Mouse (Mus musculus): ENCODE measurements at regions not wholly inside any gene's neighbourhood (a gene's known extent, or its start where the extent isn't known, plus 50 kb on each side); places are given as distances from the start of the nearest gene placed in this dataset.

DNA sequence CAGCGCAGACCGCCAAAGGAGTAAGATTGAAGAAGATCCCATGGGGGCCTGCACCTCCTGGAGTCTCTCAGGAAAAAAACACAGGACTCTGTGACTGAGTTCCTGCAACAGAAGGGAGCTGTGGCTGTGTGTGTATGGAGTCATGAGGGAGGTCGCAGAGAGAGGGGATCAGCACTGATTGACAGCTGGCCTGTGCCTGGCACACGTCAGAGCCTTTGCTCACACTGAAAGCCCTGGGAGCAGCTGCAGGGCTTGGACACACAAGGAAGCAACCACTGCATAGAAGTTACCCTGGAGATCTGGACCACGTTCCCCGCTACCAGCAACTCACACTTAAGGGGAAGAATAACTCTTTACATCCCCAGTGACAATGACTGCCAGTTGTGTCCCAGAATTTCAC lies 92.3 kb upstream of the Lgalsl start:
- no peak for DNase-seq (ENCODE audit: low spot score)

DNA sequence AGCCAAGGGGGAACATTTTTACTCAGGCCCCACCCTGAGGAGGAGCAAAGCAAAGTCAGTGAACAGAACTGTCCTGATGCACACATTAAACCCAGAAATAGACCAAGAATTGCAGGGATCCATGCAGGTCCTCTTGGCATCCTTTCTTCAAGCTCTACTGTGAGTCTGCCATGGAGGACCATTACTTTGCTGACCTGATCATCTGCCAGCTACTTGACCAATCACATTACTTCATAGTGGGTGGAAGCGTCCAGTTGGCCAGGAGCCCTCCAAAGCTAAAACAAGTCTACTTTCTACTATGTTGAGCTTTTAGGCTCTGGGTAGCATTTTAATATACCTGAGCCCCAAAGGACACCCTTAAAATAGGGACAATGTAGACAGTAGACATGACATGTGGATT lies 98.6 kb upstream of the Lgalsl start:
- DNase-seq (ENCODE audit: low spot score): no peak

- DNase-seq (ENCODE audit: low spot score): no peak
Observed at GRCm38 (mm10) chr11:20930045-20930444, 99.2 kb upstream of the Lgalsl start.

GRCm38 (mm10) chr11:20930573-20930972 lies 99.7 kb upstream of the Lgalsl start:
- DNase-seq (ENCODE audit: low spot score): no peak

DNA sequence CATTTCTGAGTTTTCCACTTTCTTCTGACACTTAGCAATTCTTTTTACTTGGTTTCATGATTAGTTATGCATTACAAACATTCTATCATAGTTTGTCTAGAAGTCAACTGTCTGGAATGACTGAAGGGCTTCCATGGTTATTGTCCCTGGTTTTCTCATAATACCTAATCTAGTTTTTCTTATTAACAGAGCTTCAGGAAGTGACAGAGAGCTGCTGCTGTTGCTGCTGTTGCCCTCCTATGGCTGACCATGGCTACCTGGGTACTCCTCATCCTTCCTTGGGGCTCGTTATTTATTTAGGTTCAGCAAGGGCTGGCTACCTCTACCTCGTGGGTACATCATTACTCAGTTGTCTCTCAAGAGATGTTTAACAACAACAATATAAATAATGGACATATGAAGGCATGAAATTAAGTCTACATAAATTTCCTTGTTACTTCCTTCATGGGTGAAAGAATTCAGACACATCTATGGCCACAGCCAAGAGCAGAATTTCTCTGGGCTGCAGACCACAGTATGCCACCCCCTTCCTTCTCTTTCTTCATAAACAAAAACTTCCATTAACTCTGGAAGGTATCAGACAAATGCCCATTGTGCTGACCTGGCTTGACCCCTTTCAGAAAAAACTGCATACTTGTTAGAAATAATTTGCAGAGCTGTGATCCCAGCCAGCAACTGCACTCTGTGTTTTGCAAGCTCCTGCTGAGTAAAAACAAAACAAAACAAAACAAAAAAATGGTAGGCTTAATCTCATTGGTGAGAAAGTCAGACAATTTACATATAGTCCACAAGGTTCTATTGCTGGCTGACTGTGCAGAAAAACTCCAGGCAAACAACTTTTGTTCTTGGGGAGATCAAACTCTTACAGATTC lies 103.6 kb upstream of the Lgalsl start:
- no peak for DNase-seq (ENCODE audit: low spot score)

DNA sequence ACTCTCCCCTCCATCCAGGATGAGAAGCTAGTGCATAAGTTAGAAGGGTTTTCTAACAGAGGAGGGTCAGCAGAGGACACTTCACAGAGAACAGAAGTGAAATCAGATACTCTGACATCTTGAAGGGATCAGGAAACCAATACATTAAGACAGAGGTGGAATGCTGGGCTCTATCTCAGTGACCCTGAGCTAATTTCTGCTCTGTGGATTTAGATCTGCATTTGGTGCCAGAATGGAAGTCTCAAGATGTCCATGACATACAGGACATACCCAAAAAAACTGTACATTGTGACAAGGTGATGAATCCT lies 104.2 kb upstream of the Lgalsl start:
- no peak for DNase-seq (ENCODE audit: low spot score)

GRCm38 (mm10) chr11:20935910-20936309 lies 105.1 kb upstream of the Lgalsl start:
- no peak for DNase-seq (ENCODE audit: low spot score)

GRCm38 (mm10) chr11:20936996-20937395 lies 106.1 kb upstream of the Lgalsl start:
- no peak for DNase-seq (ENCODE audit: low spot score)

GRCm38 (mm10) chr11:20937942-20938341 lies 107.1 kb upstream of the Lgalsl start:
- DNase-seq (ENCODE audit: low spot score): no peak

DNA sequence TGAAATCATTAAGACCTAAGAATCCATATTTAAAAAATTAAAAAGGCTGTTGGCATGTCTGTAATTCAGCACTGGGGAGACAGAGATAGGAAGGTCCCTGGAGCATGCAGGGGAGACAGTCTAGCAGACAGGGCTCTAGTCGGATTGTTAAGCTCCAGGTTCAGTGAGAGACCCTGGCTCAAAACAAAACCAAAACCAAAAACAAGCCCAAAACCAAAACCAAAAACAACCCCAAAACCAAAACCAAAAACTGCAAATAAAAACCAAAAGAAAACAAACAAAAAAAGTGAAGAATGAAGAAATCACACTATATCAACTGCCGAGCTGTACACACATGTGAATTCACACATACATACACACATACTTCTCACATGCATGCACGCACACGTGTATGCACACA lies 108.8 kb upstream of the Lgalsl start:
- no peak for DNase-seq (ENCODE audit: low spot score)

- no peak for DNase-seq (ENCODE audit: low spot score)
Observed at GRCm38 (mm10) chr11:20941546-20941945, 110.7 kb upstream of the Lgalsl start.

DNA sequence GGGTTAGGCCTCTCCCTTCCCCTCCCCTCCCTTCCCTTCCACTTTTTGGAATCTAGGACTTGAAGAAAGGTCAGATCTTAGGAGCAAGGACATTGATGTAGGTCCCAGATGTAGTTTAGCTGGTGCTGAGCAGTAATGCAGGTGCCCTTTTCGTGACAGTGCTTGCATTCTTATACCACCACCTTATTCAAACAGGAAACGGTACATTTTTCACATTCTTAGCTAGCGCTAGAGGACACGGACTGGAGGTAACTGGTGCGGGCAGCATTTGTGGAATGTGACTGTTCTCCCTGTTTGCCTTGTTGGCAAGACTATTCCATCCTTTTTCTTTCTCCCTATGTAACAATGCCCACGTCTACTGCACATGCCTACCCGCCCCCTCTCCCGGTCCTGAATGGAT lies 124.7 kb upstream of the Lgalsl start:
- DNase-seq (ENCODE audit: low spot score): no peak

DNA sequence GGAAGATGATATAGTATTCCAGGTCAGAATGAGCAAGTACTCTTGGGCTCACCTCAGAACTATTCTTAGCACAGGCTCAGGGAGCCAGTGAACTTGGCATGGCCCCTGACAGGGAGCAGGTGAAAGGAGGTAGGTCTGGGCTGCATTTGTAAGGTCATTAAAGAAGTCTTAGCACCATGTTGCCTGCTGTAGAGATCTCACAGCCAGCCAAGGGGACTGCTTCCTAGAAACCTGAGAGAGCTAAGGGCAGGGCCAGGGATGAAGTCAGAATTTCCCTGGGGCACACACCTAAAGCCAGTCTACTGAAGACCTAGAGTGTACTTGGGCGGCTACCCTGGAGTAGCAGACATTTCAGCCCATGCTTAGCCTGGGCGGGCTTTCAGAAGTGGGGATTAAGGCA lies 126.9 kb upstream of the Lgalsl start:
- no peak for DNase-seq (ENCODE audit: low spot score)

DNA sequence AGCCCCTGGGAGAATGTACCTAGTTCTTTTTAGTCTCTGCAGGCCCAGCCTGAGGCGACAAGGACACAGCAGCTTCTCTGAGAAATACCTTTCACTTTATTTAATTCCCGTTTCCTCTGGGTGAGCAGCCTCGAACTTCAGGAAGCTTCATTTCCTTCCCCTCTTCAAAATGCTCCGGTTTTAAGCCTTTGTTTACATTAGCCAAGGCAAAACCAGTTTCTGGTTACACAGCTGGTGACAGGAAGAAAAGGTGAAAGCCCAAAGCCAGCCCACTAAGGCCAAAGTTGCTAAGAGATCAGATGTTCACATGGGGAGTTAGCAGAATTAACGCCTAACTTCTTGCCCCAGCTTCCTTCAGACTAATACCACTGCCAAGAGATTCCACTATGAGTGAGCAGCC lies 127.4 kb upstream of the Lgalsl start:
- DNase-seq (ENCODE audit: low spot score): peak; percentile 9

DNA sequence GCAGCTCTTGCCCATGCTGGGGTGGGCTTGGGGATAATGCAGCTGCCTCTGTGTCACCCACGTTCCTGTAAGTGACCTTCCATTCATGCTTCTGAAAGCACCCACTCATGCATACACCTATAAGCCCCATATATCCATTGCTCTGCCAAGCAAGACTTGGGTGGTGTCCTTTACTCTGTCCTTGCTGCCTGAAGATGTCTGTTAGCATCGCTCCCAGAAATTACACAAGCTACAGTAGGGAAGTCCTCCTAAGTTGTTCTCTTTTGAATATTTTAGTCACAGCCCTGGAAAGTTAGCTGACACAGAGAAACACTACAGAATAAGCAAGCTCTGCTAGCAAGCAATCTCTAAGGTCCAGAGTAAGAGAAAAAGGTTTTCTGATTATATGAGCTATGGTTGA lies 129.2 kb upstream of the Lgalsl start:
- DNase-seq (ENCODE audit: low spot score): no peak

DNA sequence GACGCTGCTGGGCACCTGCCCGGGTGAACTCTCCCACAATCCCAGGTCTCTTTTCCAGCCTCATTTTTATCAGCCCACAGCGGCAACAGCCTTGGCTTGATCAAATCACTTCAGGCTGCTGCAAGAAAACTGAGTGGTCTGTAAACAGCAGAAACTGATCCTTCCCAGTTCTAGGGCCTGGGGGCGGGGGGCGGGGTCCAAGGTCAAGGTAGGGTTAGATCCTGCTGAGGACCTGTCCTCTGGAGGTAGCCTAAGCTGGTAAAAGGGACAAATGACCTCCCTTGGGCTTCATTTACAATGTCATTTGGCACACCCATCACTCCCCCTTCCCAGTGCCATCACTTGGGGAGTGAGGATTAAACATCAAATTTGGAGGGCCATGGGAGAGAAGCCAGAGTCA lies 129.9 kb upstream of the Lgalsl start:
- no peak for DNase-seq (ENCODE audit: low spot score)

DNA sequence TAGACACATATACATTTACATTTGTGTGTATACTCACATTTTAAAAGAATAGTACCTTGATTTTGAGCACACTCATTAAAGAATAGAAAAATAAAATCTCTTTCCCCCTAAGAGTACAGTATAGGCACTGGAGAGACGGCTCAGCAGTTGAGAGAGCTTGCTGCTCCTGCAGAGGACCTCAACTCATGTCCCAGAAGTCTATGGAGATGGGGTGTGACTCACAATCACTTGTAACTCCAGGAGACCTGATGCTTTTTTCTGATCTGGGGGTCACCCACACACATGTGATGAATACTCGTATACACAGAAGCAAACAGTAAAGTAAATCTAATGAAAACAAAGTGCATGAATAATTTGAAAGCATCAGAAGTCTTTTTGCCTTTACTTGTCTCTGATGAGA lies 129.5 kb upstream of the Peli1 start:
- DNase-seq (ENCODE audit: low spot score): no peak

- no peak for DNase-seq (ENCODE audit: low spot score)
Observed at GRCm38 (mm10) chr11:20965575-20966239, 125.4 kb upstream of the Peli1 start.

DNA sequence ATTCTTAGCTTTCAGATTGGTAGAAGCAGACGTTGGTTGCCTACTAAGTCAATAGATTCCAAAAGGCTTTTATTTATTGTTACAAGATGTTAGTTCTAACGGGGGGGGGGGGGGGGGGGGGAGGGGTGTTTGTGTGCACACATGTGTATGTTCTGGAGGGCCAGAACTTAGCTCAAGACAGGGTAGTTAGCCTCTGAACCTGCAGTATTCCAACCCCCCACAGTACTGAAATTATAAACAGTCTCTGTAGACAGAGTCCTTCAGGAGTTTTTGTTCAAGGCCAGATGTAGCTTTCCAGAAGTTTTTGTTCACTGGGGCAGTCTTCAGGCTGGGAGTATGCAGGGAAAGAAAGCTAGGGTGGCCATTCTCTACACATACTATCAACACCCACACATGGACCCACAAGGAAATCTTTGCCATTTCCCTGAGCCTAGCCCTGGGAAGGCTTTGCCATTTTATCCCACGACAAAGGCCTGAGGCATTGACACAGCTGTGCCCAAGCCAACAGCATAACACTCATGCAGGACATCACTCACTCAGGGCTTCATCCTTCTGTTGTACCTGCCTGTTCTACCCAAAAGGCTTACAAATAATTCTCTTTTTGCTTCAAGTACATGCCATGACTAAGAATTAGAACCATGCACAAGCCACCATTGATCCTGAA lies 123.6 kb upstream of the Peli1 start:
- no peak for DNase-seq (ENCODE audit: low spot score)

GRCm38 (mm10) chr11:20968341-20968740 lies 122.8 kb upstream of the Peli1 start:
- DNase-seq (ENCODE audit: low spot score): no peak

DNA sequence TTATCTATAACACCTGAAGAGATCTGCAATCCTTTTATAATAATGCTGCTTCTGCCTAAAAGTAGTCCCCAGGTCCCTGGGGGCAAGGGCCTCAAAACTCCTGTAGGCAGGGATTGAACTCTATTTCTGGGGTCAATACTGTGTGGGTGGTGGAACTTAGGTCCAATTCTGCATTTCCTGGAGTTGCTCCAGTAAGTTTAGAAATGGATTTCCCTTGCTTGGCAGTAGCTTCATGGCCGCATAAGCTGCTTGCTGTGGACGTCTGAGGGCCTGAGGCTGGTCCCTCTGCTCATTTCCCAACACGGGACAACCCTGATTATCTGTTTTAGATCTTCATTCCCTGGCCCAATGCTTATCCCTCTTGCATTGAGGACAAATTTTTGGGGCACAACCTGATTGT lies 118.0 kb upstream of the Peli1 start:
- no peak for DNase-seq (ENCODE audit: low spot score)

DNA sequence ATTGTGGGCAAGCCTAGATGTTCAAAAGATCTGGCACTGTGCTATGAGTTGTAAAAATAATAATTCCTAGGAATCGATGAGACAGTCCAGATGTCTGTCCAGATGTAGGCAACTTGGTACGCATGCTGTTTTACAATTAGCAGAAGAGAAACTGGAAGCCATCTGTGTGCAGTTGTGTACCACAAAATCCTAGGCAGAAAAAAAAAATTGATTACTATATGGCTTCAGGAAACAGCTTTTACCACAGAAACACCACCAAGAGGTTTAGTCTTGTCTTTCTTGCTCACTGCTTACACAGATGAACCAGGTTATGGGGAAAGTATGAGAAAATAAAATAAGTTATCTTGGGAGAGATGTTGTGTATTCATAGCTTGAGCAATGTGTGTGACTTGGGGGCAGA lies 109.5 kb upstream of the Peli1 start:
- no peak for DNase-seq (ENCODE audit: low spot score)

DNA sequence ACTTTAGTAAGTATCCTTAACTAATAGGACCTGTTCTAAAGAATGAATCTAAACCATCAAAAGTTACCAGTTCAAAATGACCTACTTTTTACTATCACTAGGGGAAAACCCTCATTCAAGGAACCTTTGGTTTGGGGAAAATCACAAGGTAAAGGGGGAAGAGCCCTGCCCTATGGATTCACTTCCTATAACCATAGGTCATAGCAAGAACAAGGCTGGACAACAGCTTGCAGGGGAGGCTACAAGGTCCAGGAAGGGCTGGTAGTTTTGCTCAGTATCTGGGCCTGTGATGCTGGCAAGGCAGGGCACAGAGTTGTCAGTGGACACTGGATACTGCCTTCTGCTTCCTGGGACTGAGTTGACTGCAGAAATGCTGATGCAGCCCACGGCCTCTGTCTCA lies 109.1 kb upstream of the Peli1 start:
- DNase-seq (ENCODE audit: low spot score): no peak

All from thymus, postnatal 0 days (tissue).